Mouse (Mus musculus): Measurements from ENCODE around the gene Tmem139.
A peak's percentile ranks its signal among the peaks of the same experiment; 100 is the strongest.

Tmem139 gene

GRCm38 (mm10) chr6:42276151-42276550 is 14.4 kb downstream of the Tmem139 start:
- DNase-seq (ENCODE audit: extremely low read depth, low read depth): no peak

DNA sequence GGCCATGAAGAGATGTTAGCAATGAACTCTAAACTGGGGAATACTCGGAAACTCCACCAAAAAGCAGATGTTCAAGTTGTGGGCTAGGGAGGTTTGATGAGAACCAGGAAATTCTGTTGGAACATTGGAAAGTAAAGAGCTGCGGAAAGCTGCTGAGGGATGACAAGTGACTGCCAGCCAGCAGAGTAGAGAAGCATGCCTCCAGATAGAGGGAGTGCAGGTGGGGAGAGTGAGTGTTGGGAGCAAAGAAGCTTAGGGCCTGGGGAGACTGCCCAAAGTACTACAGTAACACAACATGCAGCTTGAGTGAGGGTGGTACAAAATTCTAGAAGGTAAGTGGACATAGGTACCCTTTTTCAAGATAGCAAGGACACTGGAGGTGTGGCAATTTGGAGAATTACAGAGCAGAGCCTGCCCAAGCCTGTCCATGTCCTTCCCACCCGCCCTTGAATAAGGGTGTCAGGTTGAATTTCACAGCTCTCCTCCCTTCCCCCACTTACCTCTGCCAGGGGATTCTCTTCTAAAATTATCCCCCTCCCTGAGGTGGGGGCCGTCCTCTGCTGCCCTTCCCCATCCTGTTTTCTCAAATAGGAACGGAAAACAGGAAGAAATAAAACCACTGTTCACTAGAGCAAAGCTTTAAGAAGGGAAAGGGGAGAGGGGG is 21.2 kb downstream of the Tmem139 start:
- no peak for DNase-seq (ENCODE audit: extremely low read depth, low read depth)

- no peak for DNase-seq (ENCODE audit: extremely low read depth, low read depth)
These were observed 24.7 kb downstream of the Tmem139 start, which contains the start of gene Clcn1 for GRCm38 (mm10) chr6:42286448-42286847. TSS of gene Clcn1 (plus strand) at chr6:42286685.

DNA sequence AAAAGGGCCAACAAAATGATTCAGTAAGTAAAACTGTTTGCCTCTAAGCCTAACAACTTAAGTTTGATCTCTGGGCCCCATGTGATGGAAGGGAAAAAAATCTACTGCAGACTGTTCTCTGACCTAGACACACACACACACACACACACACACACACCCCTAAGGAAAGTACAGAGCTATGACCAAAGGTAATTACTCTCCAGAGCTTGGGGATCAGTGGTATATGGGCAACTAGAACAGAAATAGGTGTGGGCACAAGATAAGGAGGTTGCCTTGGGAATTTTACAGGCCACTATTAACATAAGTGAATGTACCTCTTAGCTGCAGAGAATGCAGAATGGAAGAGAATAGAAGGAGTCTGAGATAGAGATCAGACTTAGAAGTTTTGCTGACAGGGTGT is 25.8 kb downstream of the Tmem139 start:
- no peak for DNase-seq (ENCODE audit: extremely low read depth, low read depth)

GRCm38 (mm10) chr6:42293327-42293726 is 31.6 kb downstream of the Tmem139 start:
- no peak for DNase-seq (ENCODE audit: extremely low read depth, low read depth)

DNA sequence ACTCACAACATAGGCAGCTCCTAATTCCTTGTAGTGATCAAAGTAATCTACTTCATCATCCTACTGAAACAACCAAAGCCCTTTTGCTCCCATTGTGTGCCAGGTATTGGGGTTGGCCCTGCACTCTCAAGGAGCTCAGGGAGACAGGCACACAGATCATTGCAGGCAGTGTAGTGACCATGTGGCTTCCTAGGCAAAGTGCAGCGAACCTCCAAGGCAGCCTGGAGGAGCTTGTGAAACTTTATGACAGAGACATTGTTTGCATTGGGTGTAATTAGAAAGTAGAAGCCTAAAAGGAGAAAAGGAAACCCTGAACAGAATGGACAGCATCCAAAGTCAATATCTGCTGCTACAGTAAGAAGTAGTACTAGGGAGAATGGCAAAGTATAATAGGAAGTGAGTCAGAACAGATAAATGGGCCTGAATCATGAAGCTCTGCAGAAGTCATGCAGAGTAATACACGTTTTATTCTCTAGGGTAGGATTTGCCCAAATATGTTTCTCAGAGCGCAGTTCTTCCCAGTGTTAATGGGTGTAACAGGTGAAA is 33.9 kb downstream of the Tmem139 start:
- no peak for DNase-seq (ENCODE audit: extremely low read depth, low read depth)

GRCm38 (mm10) chr6:42299362-42299761 is 37.6 kb downstream of the Tmem139 start:
- peak; percentile 83 for DNase-seq (ENCODE audit: extremely low read depth, low read depth)

- no peak for DNase-seq (ENCODE audit: extremely low read depth, low read depth)
These were observed 48.1 kb downstream of the Tmem139 start for GRCm38 (mm10) chr6:42309816-42310378.

- peak; percentile 59 for DNase-seq (ENCODE audit: extremely low read depth, low read depth)
These were observed 48.8 kb downstream of the Tmem139 start for GRCm38 (mm10) chr6:42310427-42311053.
